Mouse (Mus musculus) forebrain, embryonic 10.5 days (tissue): Measurements from ENCODE around the gene Myo1d. TPM values are rescaled to one million over a fixed set of nuclear protein-coding genes. Genes with fewer than 3 reads are reported as not detected.

Experiments
- DNase-seq: peaks from one replicate; pipeline ENCODE4 v3.0.0-alpha.2; 2017; ENCODE audit warnings: low spot score; ENCODE audit errors: extremely low spot score
- H3K27ac ChIP-seq: fragments of 300-500 bp; sonication (generic); 2 replicates; pipeline ENCODE4 v1.5.1; 2016; ENCODE audit warnings: mild to moderate bottlenecking
- H3K27me3 ChIP-seq: fragments of 300-500 bp; sonication (generic); 2 replicates; pipeline ENCODE4 v1.6.1; 2016; ENCODE audit warnings: mild to moderate bottlenecking; ENCODE audit not compliant: poor library complexity, severe bottlenecking
- H3K36me3 ChIP-seq: fragments of 300-500 bp; sonication (generic); replicated peaks from 2 replicates; pipeline ENCODE4 v1.6.1; 2016; ENCODE audit warnings: mild to moderate bottlenecking, moderate library complexity
- H3K4me1 ChIP-seq: fragments of 300-500 bp; sonication (generic); 2 replicates; pipeline ENCODE4 v1.6.1; 2016
- H3K4me3 ChIP-seq: fragments of 300-500 bp; sonication (generic); 2 replicates; pipeline ENCODE4 v1.5.1; 2016; ENCODE audit warnings: mild to moderate bottlenecking, moderate library complexity
- H3K9me3 ChIP-seq: fragments of 300-500 bp; sonication (generic); 2 replicates; pipeline ENCODE4 v1.6.1; 2016; ENCODE audit warnings: mild to moderate bottlenecking, moderate library complexity
- WGBS: fragments of 180-500 bp; shearing (Covaris S2); methylation state at CpG from one replicate; pipeline ENCODE4 v1.1.7; 2016; 5-methylcytosine and 5-hydroxymethylcytosine counted together
- polyA plus RNA-seq: library from polyadenylated mRNA; unstranded; fragments of >200 nt; fragmentation: Nextera tagmentation; extraction: Ambion mirVana; gene quantifications from 2 replicates; pipeline ENCODE4 v1.2.1, GENCODE M21; 2016

The Myo1d gene
- polyA plus RNA-seq, 1 experiment from 2014 or later, result 2.0 TPM

DNA sequence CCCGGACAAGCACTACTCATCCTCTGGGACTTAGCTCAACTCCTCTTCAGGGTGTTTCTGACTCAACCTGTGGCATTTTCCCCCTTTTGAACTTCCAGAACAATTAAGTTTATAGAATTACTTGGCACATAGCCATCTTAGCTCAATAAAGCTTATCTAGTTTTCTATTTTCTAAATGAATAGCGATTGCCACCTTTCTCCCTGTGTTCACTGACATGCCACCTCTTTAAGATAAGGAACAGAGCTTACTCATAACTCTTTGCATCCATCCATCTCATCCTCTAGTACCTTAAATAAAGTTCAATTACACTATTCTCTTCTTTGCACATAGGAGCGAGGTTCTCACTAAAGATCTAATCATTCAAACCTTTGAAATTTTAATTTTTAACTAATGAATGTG lies 4.3 kb downstream of the Myo1d start:
- Histone ChIP-seq H3K27me3 (peaks cover 21% of the 10 kb centered on the region), H3K9me3 (no peaks in the 10 kb centered on the region), H3K4me1 (peaks cover 26% of the 10 kb centered on the region), H3K27ac (no peak overlapping the region), H3K4me3 (no peak overlapping the region), H3K36me3 (no peaks in the 10 kb centered on the region)
- WGBS, result 82% methylated on average over 3 of the region's 3 CpGs
- DNase-seq, result no peak

DNA sequence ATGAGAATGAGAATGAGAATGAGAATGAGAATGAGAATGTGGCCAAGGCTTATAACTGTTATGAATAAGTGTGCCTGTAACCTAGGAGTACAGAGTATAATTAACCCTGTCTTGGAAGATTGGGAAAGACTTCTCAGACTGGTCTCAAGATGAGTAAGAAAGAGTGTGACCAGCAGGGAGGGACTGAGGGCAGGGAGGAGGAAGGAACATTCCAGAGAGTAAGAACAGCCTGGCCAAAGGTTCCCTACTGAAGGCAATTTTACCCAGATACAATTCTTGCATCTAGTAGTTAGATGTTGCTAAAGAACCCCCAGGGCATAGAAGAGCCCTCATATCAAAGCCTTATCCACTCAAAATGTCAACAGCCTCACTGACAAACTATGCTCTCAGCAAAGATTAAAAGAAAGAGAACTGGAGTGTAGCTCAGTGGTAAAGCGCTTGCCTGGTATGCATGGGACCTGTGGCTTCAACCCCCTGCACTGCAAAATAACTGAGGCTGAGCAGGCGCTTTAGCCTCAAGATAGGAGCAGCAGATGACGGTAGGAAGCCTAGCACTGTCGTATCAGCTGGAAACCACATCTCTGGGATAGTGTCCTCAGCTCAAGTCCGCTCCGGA lies 7.1 kb downstream of the Myo1d start:
- Histone ChIP-seq H3K27me3 (peaks cover 2% of the 10 kb centered on the region; the same call in 1 of the 2 replicates), H3K36me3 (no peaks in the 10 kb centered on the region), H3K9me3 (no peaks in the 10 kb centered on the region), H3K27ac (no peak overlapping the region), H3K4me1 (peaks cover 15% of the 10 kb centered on the region), H3K4me3 (no peak overlapping the region)
- DNase-seq, result no peak
- 85% methylated on average over 6 of the region's 6 CpGs for WGBS

DNA sequence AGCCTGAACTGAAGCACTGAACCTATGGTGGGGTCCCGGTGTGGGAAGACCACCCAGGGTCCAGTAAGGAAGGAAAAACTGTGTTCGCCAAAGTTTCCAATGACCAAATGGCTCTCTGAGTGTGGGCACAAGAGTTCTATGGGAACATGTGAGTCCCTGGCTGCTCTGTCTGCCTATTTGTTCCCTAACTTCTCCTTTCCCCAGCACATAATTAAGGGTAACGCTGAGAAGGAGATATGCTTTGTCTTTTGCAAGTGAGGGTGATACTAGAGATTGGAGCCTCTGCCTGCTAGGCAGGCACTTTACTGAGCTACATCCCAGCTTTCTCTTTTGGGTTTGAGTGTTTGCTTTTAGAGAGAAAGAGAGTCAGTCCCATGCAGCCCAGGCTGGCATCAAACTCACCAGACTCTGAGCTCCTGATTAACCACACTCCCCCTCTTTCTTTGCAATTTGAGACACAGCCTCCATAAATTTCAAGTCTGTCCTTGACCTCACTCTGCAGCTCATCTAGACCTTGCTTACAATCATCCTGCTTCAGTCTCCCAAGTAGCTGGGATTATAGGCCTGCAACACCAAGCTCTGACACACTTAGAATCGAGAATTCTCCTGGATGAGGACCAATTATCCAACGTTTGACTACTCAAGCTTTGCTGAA lies 8.1 kb downstream of the Myo1d start:
- Histone ChIP-seq H3K27ac (no peak overlapping the region), H3K4me1 (peaks cover 15% of the 10 kb centered on the region), H3K9me3 (no peaks in the 10 kb centered on the region), H3K4me3 (no peak overlapping the region), H3K27me3 (peaks cover 2% of the 10 kb centered on the region; the same call in 1 of the 2 replicates), H3K36me3 (no peaks in the 10 kb centered on the region)
- WGBS, result 88% methylated on average over 5 of the region's 5 CpGs
- DNase-seq, result no peak

DNA sequence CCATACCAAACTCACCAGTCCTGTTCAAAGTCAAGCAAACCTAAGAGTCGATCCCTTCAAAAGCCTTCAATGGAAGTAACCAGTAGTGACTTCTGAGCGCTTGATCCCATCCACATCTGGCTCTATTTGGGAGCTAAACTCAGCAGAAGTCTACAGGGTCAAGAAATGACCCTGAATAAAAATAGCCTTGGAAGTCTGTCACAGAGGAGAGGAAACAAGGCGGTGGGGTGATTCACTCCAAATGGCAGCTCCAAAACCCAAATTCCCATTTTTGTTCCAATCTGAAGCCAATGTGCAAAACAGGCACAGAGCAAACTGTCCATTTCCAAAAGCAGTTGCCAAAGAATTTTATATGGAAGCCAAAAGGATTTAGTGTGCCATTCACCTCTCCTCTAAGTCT lies 8.6 kb downstream of the Myo1d start:
- H3K4me3 ChIP-seq, result no peak overlapping the region
- DNase-seq, result no peak
- 88% methylated on average over 3 of the region's 3 CpGs for WGBS

DNA sequence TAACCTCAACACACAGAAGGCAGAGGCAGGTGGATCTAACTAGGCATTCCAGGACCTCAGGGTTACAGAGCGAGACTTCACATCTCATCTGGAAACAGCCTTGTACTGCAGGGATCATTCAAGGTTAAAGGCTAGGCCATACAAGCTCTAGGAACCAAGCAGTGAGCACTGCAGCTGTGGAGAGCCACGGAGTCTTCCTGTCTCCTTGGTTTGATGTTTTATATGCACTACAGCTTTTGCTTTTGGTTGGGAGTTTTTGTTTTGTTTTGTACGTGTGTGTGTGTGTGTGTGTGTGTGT lies 12.6 kb downstream of the Myo1d start:
- Histone ChIP-seq H3K27me3 (no peaks in the 10 kb centered on the region), H3K9me3 (no peaks in the 10 kb centered on the region), H3K27ac (no peak overlapping the region), H3K36me3 (no peaks in the 10 kb centered on the region), H3K4me1 (peaks cover 7% of the 10 kb centered on the region), H3K4me3 (no peak overlapping the region)
- DNase-seq, result no peak
- 76% methylated on average over 3 of the region's 3 CpGs for WGBS

More for the DNA sequence above, 8.6 kb downstream of the Myo1d start:
- H3K9me3 ChIP-seq, result no peaks in the 10 kb centered on the region
- H3K27me3 ChIP-seq, result peaks cover 2% of the 10 kb centered on the region; the same call in 1 of the 2 replicates
- H3K27ac ChIP-seq, result no peak overlapping the region
- H3K4me1 ChIP-seq, result peaks cover 15% of the 10 kb centered on the region
- no peaks in the 10 kb centered on the region for H3K36me3 ChIP-seq

DNA sequence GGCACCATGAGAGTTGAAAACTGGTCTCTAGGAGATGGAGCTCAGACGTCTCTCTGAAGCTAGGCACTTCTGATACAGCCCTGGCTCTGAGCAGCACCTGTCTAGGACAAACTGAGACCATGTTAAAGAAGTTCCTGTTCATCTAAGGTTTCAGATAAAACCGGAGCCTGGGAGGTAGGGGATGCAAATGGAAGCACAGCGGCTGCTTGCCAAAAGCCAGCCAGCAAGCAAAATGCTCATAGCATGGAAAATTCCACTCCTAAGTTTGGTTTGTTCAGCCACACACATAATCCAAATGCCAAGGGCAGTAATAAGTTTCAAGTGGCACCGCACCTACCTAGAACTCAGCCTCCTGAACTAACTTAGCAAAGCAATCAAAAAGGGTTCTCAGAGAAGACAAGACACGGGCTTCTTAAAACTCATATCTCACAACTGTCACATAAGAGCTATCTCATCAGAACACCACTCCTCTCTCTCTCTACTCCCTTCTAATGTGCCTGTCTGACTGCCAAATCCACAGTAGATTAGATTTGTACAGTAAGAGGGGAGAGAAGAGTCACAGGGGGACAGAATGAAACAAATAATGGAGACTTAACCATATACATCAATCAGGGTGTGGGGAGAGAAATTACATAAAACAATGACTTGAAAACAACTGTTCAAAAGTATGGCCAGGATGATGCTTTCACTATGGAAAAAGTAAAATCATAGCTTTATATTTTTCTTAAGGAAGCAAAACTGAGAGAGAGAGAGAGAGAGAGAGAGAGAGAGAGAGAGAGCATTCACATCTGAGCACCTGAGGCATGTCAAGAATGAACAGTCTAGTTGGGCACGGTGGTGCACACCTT lies 13.1 kb downstream of the Myo1d start:
- Histone ChIP-seq H3K36me3 (no peaks in the 10 kb centered on the region), H3K27me3 (no peaks in the 10 kb centered on the region), H3K9me3 (no peaks in the 10 kb centered on the region), H3K4me3 (no peak overlapping the region), H3K4me1 (peaks cover 7% of the 10 kb centered on the region), H3K27ac (no peak overlapping the region)
- no peak for DNase-seq
- WGBS, result 85% methylated on average over 6 of the region's 6 CpGs

DNA sequence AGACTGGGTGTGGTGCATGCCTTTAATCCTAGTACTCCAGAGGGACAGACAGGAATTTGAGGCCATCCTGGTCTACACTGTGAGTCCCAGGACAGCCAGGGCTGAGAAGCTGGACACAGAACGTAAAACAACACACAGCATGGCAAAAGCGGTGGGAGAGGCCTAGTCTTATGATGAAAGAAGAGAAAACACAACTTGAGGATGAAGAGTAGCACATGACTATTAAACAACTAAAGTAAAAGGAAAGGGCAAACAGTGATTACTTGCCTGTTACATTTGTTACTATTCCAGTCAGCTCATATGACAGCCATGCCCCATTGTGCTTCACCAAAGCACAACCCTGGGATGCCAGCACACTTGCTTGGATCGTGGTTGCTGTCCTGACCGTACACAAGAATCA lies 13.8 kb downstream of the Myo1d start:
- no peak for DNase-seq
- 91% methylated on average over 4 of the region's 4 CpGs for WGBS
- Histone ChIP-seq H3K27me3 (no peaks in the 10 kb centered on the region), H3K27ac (no peak overlapping the region), H3K4me3 (no peak overlapping the region), H3K9me3 (no peaks in the 10 kb centered on the region), H3K36me3 (no peaks in the 10 kb centered on the region), H3K4me1 (peaks cover 7% of the 10 kb centered on the region)

DNA sequence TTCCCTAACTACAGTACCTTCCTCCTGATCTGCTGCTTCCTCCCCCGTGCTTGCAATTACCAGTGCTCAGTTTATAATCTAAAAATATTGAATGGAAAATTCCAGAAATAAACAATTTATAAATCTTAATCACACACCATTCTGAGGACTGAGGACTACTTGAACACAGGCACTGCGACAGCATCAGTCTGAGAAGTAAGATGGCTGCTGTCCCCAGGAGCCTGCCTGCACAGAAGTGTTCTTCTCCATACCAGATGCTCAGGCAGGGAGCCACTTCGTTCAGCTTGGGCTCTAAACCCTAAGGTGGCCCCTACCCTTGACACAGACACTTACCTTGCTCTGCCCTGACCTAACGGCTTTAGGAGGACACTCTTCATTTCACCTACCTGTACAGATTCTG lies 17.8 kb downstream of the Myo1d start:
- H3K27me3 ChIP-seq, result no peaks in the 10 kb centered on the region
- no peaks in the 10 kb centered on the region for H3K4me1 ChIP-seq
- no peak overlapping the region for H3K4me3 ChIP-seq
- no peak for DNase-seq
- no peaks in the 10 kb centered on the region for H3K9me3 ChIP-seq
- 81% methylated on average over 4 of the region's 4 CpGs for WGBS
- H3K27ac ChIP-seq, result no peak overlapping the region
- H3K36me3 ChIP-seq, result no peaks in the 10 kb centered on the region

DNA sequence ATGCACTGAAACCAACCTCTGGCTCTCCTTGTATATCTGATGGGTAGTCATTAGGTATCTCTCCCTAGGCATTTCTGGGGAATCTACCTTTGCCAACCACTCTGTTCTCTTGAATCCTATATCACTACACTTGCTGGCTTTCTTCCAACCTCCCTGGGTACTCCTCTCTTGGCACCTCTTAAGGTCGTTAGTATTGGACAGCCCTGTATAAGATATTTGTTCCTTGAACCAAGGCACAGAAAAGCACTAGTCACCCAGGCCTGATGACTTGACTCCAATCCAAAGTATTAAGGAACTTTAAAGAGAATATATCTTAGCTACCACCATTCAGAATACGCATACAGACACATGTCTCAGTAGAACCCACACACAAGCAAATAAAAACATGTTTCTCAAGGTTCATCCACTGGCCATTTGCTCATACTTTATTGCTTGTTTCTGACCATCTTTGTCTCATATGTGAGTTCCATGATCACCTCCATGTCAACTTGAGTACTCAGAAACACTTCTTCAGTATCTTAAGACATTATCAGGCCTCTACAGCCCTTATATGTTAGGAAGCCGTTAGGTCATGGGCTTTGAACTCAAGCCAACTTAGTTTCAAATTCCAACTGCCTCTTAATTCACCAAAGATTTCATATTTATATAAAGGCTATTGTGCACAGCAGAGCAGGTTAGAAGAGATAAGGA lies 18.4 kb downstream of the Myo1d start:
- WGBS, result 91% methylated on average over 3 of the region's 3 CpGs
- no peaks in the 10 kb centered on the region for H3K4me1 ChIP-seq
- H3K27me3 ChIP-seq, result no peaks in the 10 kb centered on the region

DNA sequence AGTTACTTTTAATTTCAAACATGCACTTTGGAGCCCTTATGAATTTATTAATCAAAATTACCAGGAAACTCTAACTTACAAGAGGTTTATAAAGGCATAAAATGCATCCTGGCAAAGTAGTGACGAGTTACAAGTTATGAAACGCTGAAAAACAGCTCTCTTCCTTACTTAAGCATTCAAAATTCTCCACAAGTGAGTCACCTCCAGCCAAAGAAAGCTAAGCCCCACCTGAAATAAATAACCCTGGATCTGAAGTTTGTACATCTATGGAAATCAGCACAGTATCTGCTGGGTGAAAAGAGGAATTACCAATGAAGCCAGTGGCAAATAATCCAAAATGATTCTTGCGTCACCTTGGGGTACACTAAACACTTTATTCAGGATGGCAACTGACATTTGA lies 20.8 kb downstream of the Myo1d start:
- WGBS, result 93% methylated on average over 3 of the region's 3 CpGs
- no peak overlapping the region for H3K27ac ChIP-seq

More for the DNA sequence above, 18.4 kb downstream of the Myo1d start:
- H3K36me3 ChIP-seq, result no peaks in the 10 kb centered on the region
- H3K9me3 ChIP-seq, result no peaks in the 10 kb centered on the region
- no peak overlapping the region for H3K4me3 ChIP-seq
- H3K27ac ChIP-seq, result no peak overlapping the region
- no peak for DNase-seq

DNA sequence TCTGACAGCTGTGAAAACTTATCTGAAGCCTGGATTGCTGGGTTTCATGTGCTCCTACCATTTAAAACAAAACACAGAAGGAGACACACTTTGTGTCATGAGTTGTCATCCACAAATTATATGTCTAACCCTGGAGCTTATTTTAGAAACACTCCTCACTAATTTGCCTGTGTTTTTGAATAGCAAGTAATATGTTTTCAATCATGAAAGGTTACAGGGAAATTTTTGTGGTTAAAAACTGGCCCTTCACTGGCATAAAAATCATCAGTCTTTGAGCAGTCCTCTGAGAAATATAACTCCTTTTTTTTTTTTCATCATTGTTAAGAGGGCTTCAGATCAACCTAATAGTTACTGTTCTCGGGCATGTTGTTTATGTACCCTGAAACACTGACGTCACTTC lies 25.6 kb downstream of the Myo1d start:
- Histone ChIP-seq H3K4me3 (no peak overlapping the region), H3K27me3 (no peaks in the 10 kb centered on the region), H3K27ac (no peak overlapping the region), H3K36me3 (no peaks in the 10 kb centered on the region), H3K4me1 (no peaks in the 10 kb centered on the region), H3K9me3 (no peaks in the 10 kb centered on the region)
- WGBS, result 87% methylated on average over 2 of the region's 2 CpGs
- DNase-seq, result no peak

More for the DNA sequence above, 20.8 kb downstream of the Myo1d start:
- no peak overlapping the region for H3K4me3 ChIP-seq
- no peak for DNase-seq
- H3K4me1 ChIP-seq, result no peaks in the 10 kb centered on the region
- H3K27me3 ChIP-seq, result no peaks in the 10 kb centered on the region
- no peaks in the 10 kb centered on the region for H3K36me3 ChIP-seq
- H3K9me3 ChIP-seq, result no peaks in the 10 kb centered on the region

DNA sequence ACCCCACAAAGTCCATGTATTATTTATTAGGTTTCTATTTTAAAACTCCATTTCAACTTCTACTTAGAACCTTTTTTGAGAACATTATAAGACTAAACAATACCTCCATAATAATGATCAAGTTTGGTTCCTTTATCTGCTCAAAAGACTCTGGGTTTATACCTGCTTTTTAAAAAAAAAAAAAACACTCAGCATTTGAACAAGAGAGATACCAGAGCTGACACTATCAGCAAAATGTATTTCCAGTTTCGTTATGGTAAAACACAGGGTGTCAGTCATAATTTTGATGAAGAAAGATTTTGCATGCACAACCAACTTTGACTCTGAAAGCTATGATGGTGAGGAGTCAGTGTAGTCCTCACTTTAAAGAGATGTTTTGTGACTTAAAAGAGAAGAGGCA lies 28.7 kb downstream of the Myo1d start:
- Histone ChIP-seq H3K27me3 (no peaks in the 10 kb centered on the region), H3K27ac (no peak overlapping the region), H3K36me3 (no peaks in the 10 kb centered on the region), H3K4me3 (no peak overlapping the region), H3K9me3 (no peaks in the 10 kb centered on the region), H3K4me1 (peaks cover 7% of the 10 kb centered on the region; the same call in 1 of the 2 replicates)
- WGBS, result 96% methylated on average over 1 of the region's 1 CpGs
- DNase-seq, result no peak
